In the genomic region with DNA sequence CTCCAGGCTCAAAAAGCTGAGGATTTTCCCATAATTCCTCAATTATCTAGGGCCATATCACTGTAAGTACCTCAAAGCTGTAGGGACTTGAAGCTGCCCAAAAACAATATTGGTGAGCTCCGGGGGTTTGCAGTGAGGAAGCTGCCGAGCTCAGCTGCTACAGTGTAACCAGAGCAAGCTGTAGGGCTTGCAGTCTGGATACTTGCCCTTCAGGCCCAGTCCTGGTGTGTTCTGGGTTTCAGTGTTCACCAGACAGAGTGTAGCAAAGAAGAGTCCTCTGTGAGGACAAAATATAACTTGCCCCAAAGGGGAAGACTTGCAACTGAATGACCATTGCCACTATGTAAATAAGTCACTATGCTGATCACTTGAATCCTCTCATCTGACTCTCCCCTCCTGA, we compare ENCODE assay signal across 22 mouse cellular contexts.
"Had no signal": no experiment of that assay in that cellular context is flagged by ENCODE, and none has a peak within 500 bp of the region (broad histone marks: within the 10 kb centered on the region; RNA-seq: fewer than 3 reads in every experiment).

No protein-coding gene starts in this region.

- H3K27me3 ChIP-seq: hindbrain, embryonic 12.5 days; intestine, embryonic 15.5 days had no signal

- DNase-seq: gastrocnemius, postnatal 25 days; heart, adult 18-20 months; heart, postnatal 10 days; heart, postnatal 4 days; kidney, adult 18-20 months; kidney, adult 8-10 months; kidney, postnatal 10 days; kidney, postnatal 25 days; kidney, postnatal 4 days; liver had no signal

- H3K36me3 ChIP-seq: heart, embryonic 10.5 days; heart, embryonic 12.5 days; hindbrain, embryonic 10.5 days; hindbrain, embryonic 12.5 days; intestine, embryonic 15.5 days; limb, embryonic 10.5 days; limb, embryonic 12.5 days had no signal

- H3K4me1 ChIP-seq: limb, embryonic 10.5 days had no signal

- H3K4me3 ChIP-seq: heart, embryonic 10.5 days; heart, embryonic 12.5 days; hindbrain, embryonic 10.5 days; hindbrain, embryonic 12.5 days; intestine, embryonic 15.5 days; left cerebral cortex, adult 2 months; limb, embryonic 10.5 days; limb, embryonic 12.5 days had no signal

- ATAC-seq: hindbrain, embryonic 16.5 days; inflammation-experienced regulatory T-cells, adult 6 months; intestine, embryonic 15.5 days; intestine, postnatal 0 days had no signal

- H3K9me3 ChIP-seq: heart, embryonic 10.5 days; heart, embryonic 12.5 days; hindbrain, embryonic 10.5 days; hindbrain, embryonic 12.5 days; intestine, embryonic 15.5 days; limb, embryonic 10.5 days; limb, embryonic 12.5 days had no signal

- H3K27ac ChIP-seq: heart, embryonic 10.5 days; hindbrain, embryonic 10.5 days; hindbrain, embryonic 12.5 days; hindbrain, embryonic 14.5 days; intestine, embryonic 15.5 days; left cerebral cortex, adult 2 months; limb, embryonic 10.5 days; limb, embryonic 12.5 days had no signal
